Mouse (Mus musculus): ENCODE results near the gene Iqck.

GRCm38 (mm10) chr7:118999857-119000256 is 144.3 kb downstream of the Iqck start:
- TF ChIP-seq POLR2A (IDR thresholded peaks at IDR 0.05; ENCODE audit: low read depth, low read length) (no peak), CTCF (IDR thresholded peaks at IDR 0.05; ENCODE audit: borderline replicate concordance, insufficient read depth, low read length) (no peak)
